Mouse (Mus musculus): ENCODE measurements around the gene Dgkz. TPM values are rescaled to one million over a fixed set of nuclear protein-coding genes. Genes with fewer than 3 reads are reported as not detected.

Gene Dgkz
- polyA plus RNA-seq, 1 experiment from 2014 or later = 31.9 TPM

- Histone ChIP-seq H3K4me1 (peaks cover 37% of the 10 kb centered on the region), H3K36me3 (no peaks in the 10 kb centered on the region), H3K9ac (no peak overlapping the region), H3K4me2 (replicated peaks) (no peak overlapping the region), H3K4me3 (no peak overlapping the region), H3K27ac (no peak overlapping the region), H3K27me3 (no peaks in the 10 kb centered on the region), H3K9me3 (replicated peaks) (no peaks in the 10 kb centered on the region)
- 91% methylated on average over 6 of the region's 6 CpGs for WGBS
- no peak for ATAC-seq (ENCODE audit: low FRiP score)
These were observed 19.8 kb downstream of the Dgkz start for GRCm38 (mm10) chr2:91955875-91956274.

DNA sequence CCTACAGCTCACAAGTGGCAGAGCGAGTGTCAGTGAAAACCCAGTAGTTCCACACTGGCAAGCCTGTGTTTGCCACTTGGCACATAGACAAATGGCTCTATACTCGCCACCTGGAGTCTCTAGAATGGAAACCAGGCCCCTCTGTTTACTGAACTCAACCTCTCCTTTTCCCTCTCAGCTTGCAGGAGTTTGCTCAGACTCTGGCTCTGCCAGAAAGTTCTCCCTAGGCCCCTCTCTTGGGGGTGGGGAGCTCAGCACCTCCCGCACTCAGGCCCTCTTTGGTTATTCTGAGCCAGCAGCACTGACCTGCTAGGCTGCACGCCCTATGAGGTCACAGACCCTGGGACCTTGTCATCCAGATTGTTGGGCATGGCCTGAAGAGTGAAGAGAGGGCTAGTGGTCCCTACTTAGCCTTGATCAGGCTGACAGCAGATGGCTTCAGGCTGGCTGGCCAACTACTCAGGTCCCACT is 20.5 kb downstream of the Dgkz start:
- WGBS = 91% methylated on average over 4 of the region's 4 CpGs
- H3K27me3 ChIP-seq = no peaks in the 10 kb centered on the region
- no peak overlapping the region for H3K27ac ChIP-seq
- no peak overlapping the region for H3K4me2 ChIP-seq (replicated peaks)
- no peak overlapping the region for H3K9ac ChIP-seq
- H3K4me1 ChIP-seq = peaks cover 45% of the 10 kb centered on the region
- no peak overlapping the region for H3K4me3 ChIP-seq
- ATAC-seq (ENCODE audit: low FRiP score) = no peak
- no peaks in the 10 kb centered on the region for H3K36me3 ChIP-seq
- H3K9me3 ChIP-seq (replicated peaks) = no peaks in the 10 kb centered on the region

- 17% methylated on average over 5 of the region's 5 CpGs for WGBS
- peak overlapping the region; percentile 17; the same call in 1 of the 2 replicates for H3K27ac ChIP-seq
These were observed 21.8 kb downstream of the Dgkz start for GRCm38 (mm10) chr2:91953825-91954224.

GRCm38 (mm10) chr2:91950275-91951085 is 25.2 kb downstream of the Dgkz start:
- Histone ChIP-seq H3K27me3 (no peaks in the 10 kb centered on the region), H3K27ac (peak overlapping the region; percentile 67), H3K4me1 (peaks cover 57% of the 10 kb centered on the region), H3K9ac (peak overlapping the region; percentile 50), H3K9me3 (replicated peaks) (no peaks in the 10 kb centered on the region), H3K36me3 (no peaks in the 10 kb centered on the region), H3K4me3 (0 out of 2 replicates have a peak overlapping the region, but pooled peaks have one; percentile 10), H3K4me2 (replicated peaks) (peak overlapping the region; percentile 41)
- peak; percentile 21 for ATAC-seq (ENCODE audit: low FRiP score)
- WGBS = 17% methylated on average over 15 of the region's 15 CpGs

More at GRCm38 (mm10) chr2:91953825-91954224, 21.8 kb downstream of the Dgkz start:
- ATAC-seq (ENCODE audit: low FRiP score) = no peak
- no peaks in the 10 kb centered on the region for H3K36me3 ChIP-seq
- no peaks in the 10 kb centered on the region for H3K27me3 ChIP-seq
- no peak overlapping the region for H3K9ac ChIP-seq
- H3K4me2 ChIP-seq (replicated peaks) = no peak overlapping the region
- no peak overlapping the region for H3K4me3 ChIP-seq
- H3K4me1 ChIP-seq = peaks cover 47% of the 10 kb centered on the region
- no peaks in the 10 kb centered on the region for H3K9me3 ChIP-seq (replicated peaks)

DNA sequence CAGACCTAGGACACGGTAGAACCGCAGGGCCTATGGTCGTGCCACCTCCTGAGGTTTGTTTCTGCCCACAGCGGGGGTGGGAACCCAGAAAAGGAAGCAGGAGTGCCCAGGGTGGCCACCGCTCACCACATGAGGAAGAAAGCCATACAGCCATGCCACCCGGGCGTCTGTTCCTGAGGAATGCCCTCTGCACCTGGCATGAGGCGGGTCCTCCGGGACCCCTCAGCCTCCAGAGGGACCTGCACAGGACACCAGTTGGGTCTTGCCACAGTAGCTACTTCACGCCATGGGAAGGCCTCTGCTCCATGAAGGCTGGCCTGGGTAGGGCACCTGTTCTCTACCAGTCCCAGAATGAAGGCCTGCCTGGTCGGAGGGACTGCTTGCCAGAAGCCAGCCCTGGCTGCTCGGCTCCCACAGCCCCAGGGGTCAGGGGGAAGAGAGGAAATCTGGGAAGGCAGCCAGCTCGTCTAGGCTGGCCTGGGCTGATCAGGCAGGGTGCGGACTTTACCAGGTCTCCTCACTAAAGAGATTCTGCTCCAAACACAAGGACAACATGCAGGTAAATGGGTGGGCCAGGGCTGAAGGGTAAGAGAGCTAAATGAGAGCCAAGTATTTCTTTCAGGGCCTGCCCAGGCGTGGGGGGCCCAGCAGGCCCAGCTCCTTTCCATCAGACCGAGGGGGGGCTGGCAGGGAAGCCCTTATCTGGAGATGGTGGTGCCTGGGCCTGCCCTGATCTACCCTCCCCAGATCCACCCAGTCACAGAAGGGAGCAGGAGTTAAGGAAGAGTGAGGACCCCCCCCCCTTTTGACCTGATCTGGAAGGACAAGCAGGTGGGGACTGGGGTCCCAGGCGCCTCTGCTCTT is 26.0 kb downstream of the Dgkz start:
- peak; percentile 43 for ATAC-seq (ENCODE audit: low FRiP score)
- Histone ChIP-seq H3K9ac (peak overlapping the region; percentile 50), H3K4me3 (0 out of 2 replicates have a peak overlapping the region, but pooled peaks have one; percentile 10), H3K4me2 (replicated peaks) (peak overlapping the region; percentile 41), H3K4me1 (peaks cover 53% of the 10 kb centered on the region), H3K36me3 (no peaks in the 10 kb centered on the region), H3K27ac (peak overlapping the region; percentile 67), H3K9me3 (replicated peaks) (no peaks in the 10 kb centered on the region), H3K27me3 (no peaks in the 10 kb centered on the region)
- WGBS = 67% methylated on average over 17 of the region's 17 CpGs

GRCm38 (mm10) chr2:91948792-91949241 is 26.8 kb downstream of the Dgkz start:
- H3K4me2 ChIP-seq (replicated peaks) = no peak overlapping the region
- ATAC-seq (ENCODE audit: low FRiP score) = no peak
- H3K27me3 ChIP-seq = no peaks in the 10 kb centered on the region
- 66% methylated on average over 3 of the region's 3 CpGs for WGBS
- H3K9me3 ChIP-seq (replicated peaks) = no peaks in the 10 kb centered on the region
- peaks cover 53% of the 10 kb centered on the region for H3K4me1 ChIP-seq
- no peaks in the 10 kb centered on the region for H3K36me3 ChIP-seq
- H3K27ac ChIP-seq = no peak overlapping the region
- no peak overlapping the region for H3K4me3 ChIP-seq
- H3K9ac ChIP-seq = no peak overlapping the region

GRCm38 (mm10) chr2:91948151-91948509 is 27.5 kb downstream of the Dgkz start:
- Histone ChIP-seq H3K4me1 (peaks cover 49% of the 10 kb centered on the region), H3K9me3 (replicated peaks) (no peaks in the 10 kb centered on the region), H3K27ac (peak overlapping the region; percentile 30), H3K27me3 (no peaks in the 10 kb centered on the region), H3K9ac (no peak overlapping the region), H3K4me3 (no peak overlapping the region), H3K4me2 (replicated peaks) (no peak overlapping the region), H3K36me3 (no peaks in the 10 kb centered on the region)
- WGBS = 79% methylated on average over 6 of the region's 6 CpGs
- no peak for ATAC-seq (ENCODE audit: low FRiP score)

GRCm38 (mm10) chr2:91947397-91948150 is 28.1 kb downstream of the Dgkz start:
- H3K4me3 ChIP-seq = no peak overlapping the region
- H3K4me1 ChIP-seq = peaks cover 49% of the 10 kb centered on the region
- H3K27ac ChIP-seq = peak overlapping the region; percentile 30
- WGBS = 48% methylated on average over 11 of the region's 11 CpGs
- H3K36me3 ChIP-seq = no peaks in the 10 kb centered on the region
- no peaks in the 10 kb centered on the region for H3K27me3 ChIP-seq
- no peak for ATAC-seq (ENCODE audit: low FRiP score)
- no peak overlapping the region for H3K4me2 ChIP-seq (replicated peaks)
- H3K9ac ChIP-seq = no peak overlapping the region; the same call in 1 of the 2 replicates
- no peaks in the 10 kb centered on the region for H3K9me3 ChIP-seq (replicated peaks)

DNA sequence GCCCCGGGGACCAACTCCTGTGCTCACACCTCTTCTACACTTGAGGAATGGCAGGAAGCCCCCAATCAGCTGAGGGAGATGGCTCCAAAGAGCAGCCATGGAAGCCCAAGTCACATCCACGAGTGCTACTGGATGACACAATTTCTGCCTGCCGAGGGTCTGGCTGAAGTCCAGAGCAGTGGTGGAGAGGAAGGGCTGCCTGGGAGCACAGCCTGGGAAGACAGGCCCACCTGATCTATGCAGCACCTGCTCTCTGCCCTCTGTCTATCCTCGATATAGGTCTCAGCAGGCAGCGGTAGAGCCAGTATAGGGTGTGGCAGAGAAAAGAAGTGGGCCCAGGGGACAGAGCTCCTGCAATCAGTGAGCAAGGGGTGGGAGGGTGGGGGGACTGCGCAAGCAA is 28.8 kb downstream of the Dgkz start:
- no peaks in the 10 kb centered on the region for H3K9me3 ChIP-seq (replicated peaks)
- no peak for ATAC-seq (ENCODE audit: low FRiP score)
- H3K4me1 ChIP-seq = peaks cover 49% of the 10 kb centered on the region
- H3K36me3 ChIP-seq = no peaks in the 10 kb centered on the region
- no peak overlapping the region for H3K4me3 ChIP-seq
- 57% methylated on average over 6 of the region's 6 CpGs for WGBS
- no peak overlapping the region; the same call in 1 of the 2 replicates for H3K9ac ChIP-seq
- H3K27ac ChIP-seq = peak overlapping the region; percentile 30; the same call in 1 of the 2 replicates
- no peak overlapping the region for H3K4me2 ChIP-seq (replicated peaks)
- H3K27me3 ChIP-seq = no peaks in the 10 kb centered on the region

- Histone ChIP-seq H3K4me3 (no peak within 1 kb of the TSS), H3K4me1 (peaks cover 45% of the 10 kb centered on the region), H3K9ac (no peak within 1 kb of the TSS), H3K36me3 (0 out of 2 replicates have a peak, but pooled peaks cover 3% of the 10 kb centered on the region), H3K27me3 (no peaks in the 10 kb centered on the region), H3K4me2 (replicated peaks) (no peak within 1 kb of the TSS), H3K27ac (no peak within 1 kb of the TSS), H3K9me3 (replicated peaks) (no peaks in the 10 kb centered on the region)
- WGBS = 83% methylated on average over 18 of the region's 18 CpGs
- ATAC-seq (ENCODE audit: low FRiP score) = no peak
These were observed 30.2 kb downstream of the Dgkz start, which contains the start of gene Gm9821 for GRCm38 (mm10) chr2:91945483-91945882. Gene Gm9821, plus strand, starts transcription at chr2:91945703.

DNA sequence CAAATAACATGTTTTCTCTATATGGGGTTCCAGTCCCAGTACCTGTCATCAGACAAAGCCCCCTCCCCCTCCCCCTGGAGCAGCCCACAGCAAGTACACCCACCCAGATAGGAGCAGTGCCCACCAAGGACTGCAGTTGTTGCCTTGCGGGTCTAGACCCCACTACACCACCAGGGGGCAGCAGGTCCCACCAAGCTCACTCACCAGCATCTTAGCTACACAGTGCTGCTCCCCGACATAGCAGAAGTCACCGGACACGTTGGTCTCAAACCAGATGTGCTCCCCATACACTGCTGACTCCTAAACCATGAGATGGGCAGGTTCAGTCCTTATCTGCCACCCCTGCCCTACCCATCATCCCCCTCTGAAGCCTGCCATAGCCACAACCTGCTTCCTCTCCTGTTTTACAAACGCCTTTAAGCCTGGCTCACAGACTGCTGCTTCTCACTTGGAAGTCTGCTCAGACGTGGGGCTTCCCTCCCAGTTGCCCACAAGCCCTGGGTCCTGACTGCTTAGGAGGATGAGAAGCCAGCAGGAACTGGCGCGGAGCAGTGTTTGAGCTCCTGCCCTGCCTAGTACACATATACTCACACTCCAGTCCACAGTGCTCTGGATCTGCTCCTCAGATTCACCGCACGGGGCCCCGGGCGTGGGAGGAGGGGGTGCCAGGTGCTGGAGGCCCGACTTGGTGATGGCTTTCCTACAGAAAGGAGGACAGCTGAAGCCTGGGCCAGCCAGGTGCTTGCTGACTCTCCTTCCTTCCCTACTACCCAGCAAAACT is 31.3 kb downstream of the Dgkz start:
- peak; percentile 72 for ATAC-seq (ENCODE audit: low FRiP score)
- H3K4me3 ChIP-seq = no peak overlapping the region
- no peak overlapping the region for H3K9ac ChIP-seq
- no peaks in the 10 kb centered on the region for H3K27me3 ChIP-seq
- peaks cover 33% of the 10 kb centered on the region for H3K4me1 ChIP-seq
- H3K27ac ChIP-seq = no peak overlapping the region
- H3K4me2 ChIP-seq (replicated peaks) = no peak overlapping the region
- WGBS = 50% methylated on average over 13 of the region's 13 CpGs
- H3K36me3 ChIP-seq = peaks cover 6% of the 10 kb centered on the region
- no peaks in the 10 kb centered on the region for H3K9me3 ChIP-seq (replicated peaks)
